Mouse (Mus musculus): ENCODE measurements around the gene 4933409G03Rik. TPM values are rescaled to one million over a fixed set of nuclear protein-coding genes. Genes with fewer than 3 reads are reported as not detected.

Gene 4933409G03Rik
- total RNA-seq (2023), result not detected in 4 replicates

GRCm38 (mm10) chr2:68582113-68582512, at the start of gene 4933409G03Rik:
4933409G03Rik (plus strand) TSS chr2:68582413.

GRCm38 (mm10) chr2:68656186-68656585, 74.0 kb downstream of the 4933409G03Rik start, which contains the start of gene 4932414N04Rik:
4932414N04Rik (plus strand) TSS chr2:68656486.

Other genes with a start within 250 kb of the 4933409G03Rik start
- gene Stk39, start 110.1 kb upstream of the 4933409G03Rik start, total RNA-seq (2023), result 0.60 to 1.1 TPM (median 0.88 TPM) in 3 of 4 replicates, not detected in the other
- gene 4932414N04Rik, start 74.1 kb downstream of the 4933409G03Rik start, total RNA-seq (2023), result not detected in 4 replicates